Mouse (Mus musculus) brain, embryonic 18.5 days (tissue): ENCODE data around the gene Syce3.
A peak's percentile ranks its signal among the peaks of the same experiment; 100 is the strongest.

Experiments used
- DNase-seq: peaks from one replicate; pipeline ENCODE4 v3.0.0-alpha.2; 2012; ENCODE audit warnings: low read depth, low spot score

Syce3 gene

DNA sequence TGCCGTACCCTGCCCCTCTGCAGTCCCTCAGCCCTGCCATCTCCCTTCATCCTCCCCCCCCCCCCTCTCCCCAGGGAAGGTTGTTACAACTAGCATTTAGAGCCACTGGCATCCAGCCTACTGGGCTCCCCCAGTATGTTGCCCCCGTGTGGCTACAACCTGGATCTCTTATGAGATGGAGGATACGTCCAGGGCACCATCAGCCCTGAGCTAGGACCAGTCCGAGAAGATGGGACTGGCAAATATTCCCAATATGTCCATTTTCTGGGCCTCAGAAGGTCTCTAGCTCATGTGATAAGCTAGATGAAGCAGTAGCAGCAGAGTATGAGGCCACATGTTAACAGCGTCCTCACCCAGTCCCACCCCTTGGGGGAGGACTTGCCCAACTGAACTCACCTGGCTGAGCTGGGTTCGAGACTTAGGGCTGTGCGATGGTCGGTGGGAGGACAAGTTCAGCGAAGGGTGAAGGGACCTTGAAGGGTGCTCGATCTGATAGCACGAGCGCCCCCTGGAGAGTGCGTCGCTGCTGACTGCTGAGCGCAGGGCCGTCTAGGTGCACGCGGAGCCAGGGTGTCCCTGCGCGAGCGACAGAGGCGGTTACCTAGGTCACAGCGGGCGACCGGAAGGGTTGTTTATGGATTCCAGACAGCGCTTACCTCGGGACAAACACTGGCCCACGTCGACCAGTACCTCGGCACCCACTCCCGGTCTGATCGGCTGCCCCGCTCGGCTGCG lies 37.1 kb downstream of the Syce3 start:
- peak; percentile 50 for DNase-seq

DNA sequence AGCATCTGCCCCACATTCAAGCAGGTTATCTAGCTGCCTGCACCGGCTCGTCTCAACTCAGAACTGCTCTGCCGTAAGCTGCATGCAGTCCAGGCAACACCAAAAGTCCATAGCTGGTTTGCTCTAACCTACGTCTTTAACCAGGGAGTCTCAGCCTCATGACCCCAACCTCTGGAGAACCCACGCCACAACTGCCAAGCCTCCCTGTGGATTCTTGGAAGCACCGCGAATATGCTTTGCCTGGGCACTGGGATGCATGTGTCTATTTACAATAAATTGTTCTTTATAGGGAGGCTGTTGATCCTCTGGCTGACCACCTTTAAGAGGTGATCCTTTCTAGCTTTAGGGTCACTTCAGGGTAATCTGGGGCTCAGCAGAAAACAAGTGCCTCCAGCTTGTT lies 37.8 kb downstream of the Syce3 start:
- DNase-seq: no peak

DNA sequence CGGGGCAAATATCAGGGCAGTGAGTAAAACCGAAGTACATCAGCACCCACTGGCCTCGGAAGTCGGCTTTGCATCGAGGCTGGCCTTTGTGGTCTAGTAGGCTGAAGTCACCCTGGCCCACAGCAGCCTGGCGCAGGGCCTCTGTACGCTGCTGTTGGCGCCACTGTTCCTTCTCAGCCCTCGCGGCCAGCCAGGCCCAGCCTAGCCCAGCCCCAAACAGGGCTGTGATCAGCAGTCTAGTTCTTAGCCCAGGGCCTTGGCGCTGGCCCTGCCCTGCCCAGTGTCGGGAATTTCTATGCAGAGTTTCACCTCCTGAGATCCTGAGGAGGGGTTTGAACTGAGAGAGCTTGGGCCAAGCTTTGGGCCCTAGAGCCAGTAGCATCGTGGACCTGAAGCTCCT lies 38.2 kb downstream of the Syce3 start:
- DNase-seq: no peak

DNA sequence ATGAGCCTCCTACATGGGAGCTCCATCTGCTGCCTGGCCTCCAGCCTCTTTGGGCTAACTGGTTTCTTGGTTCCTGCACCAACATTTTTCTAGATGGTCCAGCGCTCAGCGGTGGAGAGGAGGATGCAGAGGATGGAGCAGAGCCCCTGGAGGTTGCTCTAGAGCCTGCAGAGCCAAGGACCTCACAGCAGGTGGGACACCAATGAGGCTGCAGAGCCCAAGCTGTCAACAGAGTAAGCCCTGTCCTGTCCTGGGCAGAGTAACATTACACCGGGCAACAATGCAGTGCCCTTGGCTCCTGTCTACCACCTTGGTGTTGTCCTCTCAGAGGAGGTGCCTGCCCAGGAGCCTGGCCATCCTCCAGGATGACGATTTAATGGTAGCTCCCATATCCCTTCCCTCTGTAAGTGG lies 45.2 kb downstream of the Syce3 start:
- no peak for DNase-seq

DNA sequence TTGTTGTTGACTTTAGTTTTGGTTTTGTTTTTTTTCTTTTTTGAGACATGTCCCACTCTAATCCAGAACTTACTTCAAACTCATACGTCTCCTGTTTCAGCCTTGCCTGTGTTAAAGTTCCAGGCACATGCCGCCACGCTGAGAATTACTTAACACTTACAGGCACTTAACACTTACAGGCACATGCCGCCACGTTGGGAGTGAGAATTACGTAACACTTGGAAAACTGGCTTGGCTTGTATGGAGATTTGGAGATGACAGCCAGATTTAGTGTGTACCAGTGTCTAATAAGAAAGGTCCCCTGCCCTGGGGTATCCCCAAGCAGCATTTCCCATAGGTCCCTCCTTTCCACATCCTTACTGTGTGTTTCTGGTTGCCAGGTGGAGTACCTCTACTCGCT lies 47.3 kb downstream of the Syce3 start:
- no peak for DNase-seq

DNA sequence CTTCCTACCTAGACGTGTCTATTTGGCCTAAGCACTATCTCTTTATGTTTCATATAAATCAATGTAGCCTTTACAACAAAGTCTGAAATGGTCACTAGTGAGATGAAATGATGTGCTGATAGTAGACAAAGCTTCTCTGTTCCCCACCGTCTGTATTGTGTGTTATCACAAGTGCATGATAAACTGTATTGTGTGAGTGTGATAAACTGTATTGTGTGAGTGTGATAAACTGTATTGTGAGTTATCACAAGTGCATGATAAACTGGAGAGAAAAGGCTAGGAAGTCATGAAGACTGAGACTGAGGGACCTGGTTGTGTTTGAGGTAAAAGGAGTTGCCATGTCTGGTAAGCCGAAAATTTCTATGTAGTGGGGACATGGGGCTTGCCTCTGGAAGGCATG lies 51.5 kb downstream of the Syce3 start:
- no peak for DNase-seq

DNA sequence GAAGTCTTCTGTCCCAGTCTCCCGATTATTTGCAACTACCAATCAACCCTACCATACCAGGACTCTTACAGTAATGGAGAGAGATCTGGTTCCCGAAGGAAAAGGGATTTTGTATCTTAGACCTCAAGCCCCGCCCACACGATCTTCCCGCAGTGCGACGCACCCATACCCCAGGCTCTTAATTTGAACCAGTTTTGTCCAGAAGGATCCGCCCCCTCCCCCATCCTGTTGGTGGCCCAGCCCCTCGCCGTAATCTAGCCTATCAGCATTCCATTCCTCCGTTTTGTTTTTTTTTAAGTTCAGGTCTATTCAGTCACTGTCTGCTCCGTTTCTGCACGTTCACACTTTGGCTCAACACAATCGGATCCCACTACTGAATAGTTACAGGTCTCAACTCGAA lies 53.9 kb downstream of the Syce3 start:
- peak; percentile 59 for DNase-seq

DNA sequence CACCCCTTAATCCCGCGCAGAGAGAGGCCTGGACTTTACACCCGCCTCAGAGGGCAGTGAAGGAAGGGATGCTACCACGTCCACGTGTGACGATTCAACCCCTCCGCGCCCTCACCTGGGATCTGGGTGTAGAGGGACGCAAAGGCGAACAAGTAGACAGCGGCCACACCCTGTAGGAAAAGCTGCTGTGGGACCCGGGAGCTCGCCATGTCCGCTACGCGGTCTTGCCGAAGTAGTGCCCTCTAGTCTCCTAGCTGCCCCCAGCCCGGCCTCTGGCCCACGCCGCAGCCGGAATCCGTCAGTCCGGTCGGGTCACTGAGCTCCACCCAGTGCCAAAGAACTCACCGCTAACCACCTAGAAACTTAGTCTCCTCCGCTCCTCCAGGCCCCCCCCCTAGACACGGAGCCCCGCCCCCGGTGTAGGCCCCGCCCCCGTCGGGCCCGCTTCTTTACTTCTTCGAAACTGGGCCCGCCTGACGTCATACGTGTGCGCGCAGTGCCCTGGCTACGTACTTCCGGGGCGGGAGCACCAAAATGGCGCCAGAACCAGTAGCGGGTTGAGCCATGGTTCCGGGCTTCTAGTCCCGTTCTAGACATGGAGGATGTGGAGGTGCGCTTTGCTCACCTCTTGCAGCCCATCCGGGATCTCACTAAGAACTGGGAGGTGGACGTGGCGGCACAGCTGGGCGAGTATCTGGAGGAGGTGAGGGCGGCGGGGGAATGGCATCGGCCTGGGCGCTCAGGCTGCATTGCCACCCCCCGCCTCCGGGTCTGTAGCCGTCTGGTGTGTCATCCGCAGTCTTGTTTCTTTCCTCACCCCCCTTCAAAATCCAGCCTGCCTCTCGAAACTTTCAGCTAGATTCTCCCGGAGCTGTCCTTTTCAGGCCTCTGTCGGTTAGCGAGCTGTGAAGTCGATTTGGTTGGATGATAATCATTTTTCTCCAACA lies 54.8 kb downstream of the Syce3 start, which contains the start of the genes Lmf2 and Ncaph2:
Lmf2 (minus strand) TSS at position 419 of the 947 bp plus-strand sequence.
Ncaph2 (plus strand) TSS at position 479 of the 947 bp plus-strand sequence.
- DNase-seq: peak; percentile 90

DNA sequence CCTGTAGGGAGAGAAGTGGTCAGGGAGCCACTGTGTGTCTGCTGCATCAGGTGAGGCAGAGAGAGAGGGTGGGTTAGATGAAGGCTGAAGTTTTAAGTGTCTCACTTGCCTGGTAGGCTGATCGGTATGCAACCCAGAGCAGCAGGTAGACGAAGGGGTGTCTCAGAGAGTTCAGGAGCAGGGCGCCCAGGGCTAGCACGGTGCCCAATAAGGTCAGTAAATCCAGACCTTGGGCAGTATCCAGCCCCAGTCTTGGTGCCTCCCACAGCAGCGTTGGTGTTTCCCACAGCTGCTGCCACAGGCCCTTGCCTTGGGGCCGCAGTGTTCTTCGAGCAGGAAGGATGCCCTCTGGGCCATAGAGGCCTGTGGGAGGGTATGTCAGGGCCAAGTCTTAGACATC lies 55.8 kb downstream of the Syce3 start:
- no peak for DNase-seq

DNA sequence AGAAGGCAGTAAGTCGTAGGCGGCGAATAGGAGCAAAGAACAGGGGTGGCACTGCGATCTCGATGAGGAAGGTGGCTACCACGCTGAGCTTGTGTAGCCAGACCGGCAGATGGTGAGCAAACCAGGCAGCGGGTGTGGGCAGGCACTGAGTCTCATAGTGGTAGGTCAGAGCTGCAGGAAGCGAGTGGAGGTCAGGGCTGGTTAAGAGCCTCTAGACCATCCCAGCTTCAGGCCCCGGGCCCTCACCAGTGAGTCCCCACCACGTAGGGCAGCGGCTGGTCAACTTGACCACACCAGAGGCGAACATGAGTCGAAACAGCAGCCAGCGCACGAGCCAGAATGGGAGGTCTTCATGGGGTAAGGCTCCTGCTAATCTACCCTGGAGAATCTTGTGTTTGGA lies 56.5 kb downstream of the Syce3 start:
- no peak for DNase-seq

DNA sequence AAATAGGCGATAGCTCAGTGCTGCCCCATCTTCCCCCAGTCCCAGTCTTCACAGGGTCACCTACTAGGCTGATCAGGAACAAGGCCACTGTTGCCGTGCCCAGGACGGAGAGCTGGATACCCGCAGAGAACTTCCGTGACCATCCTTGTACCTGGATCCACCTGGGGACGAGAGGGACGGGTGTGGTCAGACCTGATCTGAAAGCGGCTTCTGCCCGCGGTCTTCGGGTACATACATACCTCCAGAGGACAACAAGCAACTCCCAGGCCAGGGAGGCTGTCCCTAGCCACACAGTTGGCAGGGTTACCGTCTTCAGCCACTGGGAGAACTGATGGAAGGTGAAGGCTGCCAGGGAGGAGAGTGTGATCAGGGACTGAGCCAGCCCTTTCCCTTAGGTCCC lies 57.5 kb downstream of the Syce3 start:
- DNase-seq: no peak

DNA sequence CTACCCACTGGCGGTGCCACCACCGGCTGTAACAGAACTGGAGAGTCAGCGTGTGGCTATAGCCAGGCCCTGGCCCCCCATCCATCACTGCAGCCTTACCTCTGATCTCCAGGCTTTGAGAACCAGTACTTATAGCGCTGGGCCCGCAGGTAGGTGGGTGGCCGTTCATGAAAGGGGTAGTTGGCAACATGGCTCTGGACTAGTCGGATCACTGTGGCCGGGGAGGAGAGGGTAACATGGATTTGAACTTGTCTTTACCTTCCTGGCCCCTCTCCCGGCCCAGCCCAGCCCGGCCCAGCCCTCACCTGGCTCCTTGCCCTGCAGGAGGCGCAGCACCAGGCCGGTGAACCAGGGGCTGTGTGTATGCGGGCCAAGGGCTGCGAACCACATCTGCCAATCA lies 58.2 kb downstream of the Syce3 start:
- DNase-seq: no peak

DNA sequence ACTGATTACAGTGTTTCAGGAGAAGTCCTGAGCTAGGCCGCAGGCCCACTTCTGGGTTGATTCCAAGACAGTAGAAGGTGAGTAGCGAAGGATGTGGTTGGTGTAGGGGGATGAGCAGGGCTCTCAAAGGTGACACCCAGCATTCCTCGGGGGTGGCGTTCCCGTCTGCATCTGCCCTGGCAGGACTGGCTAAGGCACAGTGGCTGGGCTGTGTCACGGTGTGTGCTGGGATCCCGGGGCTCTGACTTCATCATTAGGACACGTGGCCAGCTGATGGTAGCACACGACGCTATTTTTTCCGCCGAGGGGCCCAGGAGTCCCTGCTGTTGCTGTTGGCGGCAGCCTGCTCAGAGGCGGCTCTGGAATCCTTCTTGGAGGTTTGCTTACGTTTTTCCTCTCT lies 59.0 kb downstream of the Syce3 start:
- DNase-seq: no peak

DNA sequence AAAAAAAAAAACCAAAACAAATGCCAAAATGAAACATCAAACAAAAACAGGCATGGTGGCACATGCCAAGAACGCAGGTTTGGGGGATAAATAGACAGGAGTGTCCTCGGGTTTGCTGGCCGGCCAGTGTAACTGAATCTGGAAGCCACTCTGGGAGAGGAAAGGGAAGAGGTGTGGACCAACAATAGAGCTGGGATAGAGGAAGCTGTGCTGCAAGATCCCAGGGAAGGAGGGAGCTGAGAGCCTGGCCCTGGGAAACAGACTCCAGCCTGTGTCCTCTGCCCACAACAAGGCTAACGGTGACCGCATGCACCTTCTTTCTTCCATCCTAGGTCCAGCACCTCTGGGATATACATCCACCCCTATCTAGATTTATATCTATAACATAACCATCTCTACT lies 59.9 kb downstream of the Syce3 start:
- DNase-seq: no peak

DNA sequence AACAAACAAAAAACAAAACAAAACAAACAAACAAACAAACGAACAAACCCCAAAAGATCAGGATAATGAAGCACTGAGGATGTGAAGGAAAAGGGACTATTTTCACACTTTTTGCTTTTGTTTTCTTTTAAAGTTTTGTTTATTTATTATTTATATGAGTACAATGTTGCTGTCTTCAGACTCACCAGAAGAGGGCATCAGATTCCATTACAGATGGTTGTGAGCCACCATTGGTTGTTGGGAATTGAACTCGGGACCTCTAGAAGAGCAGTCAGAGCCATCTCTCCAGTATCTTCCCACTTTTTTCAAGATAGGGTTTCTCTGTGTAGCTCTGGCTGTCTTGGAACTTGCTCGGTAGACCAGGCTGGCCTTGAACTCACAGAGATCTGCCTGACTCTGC lies 67.0 kb downstream of the Syce3 start:
- DNase-seq: no peak

DNA sequence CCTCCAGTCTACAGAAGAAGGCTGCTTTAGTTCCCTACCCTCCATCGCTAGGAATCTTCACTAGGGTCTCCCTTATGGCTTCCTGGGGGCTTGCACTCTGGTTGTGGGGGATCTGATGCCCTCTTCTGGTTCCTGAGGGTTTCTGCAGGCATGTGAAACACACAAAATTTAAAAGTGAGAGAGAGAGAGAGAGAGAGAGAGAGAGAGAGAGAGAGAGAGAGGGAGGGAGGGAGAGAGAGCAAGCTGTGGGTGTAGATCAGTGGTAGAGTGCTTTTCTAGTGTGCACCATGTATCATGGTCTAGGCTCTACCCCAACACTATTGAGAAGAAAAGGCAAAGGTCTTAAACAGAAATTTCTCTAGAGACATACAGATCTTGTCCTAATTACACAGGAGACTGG lies 68.6 kb downstream of the Syce3 start:
- DNase-seq: no peak
